Mouse (Mus musculus) stomach, postnatal 0 days (tissue): ENCODE measurements at regions not wholly inside any gene's neighbourhood (a gene's known extent, or its start where the extent isn't known, plus 50 kb on each side); places are given as distances from the start of the nearest gene placed in this dataset.

Experiments
- ATAC-seq: fragments of 200-750 bp; cut with Nextera tagmentation; 2 replicates; pipeline ENCODE4 v1.8.0; 2017; ENCODE audit not compliant: low FRiP score, low TSS enrichment
- DNase-seq: peaks from one replicate; pipeline ENCODE4 v3.0.0-alpha.2; 2016; ENCODE audit warnings: low spot score
- H3K27ac ChIP-seq: fragments of 300-500 bp; sonication (generic); replicated peaks from 2 replicates; pipeline ENCODE4 v1.5.1; 2014; ENCODE audit warnings: mild to moderate bottlenecking, control low read depth
- H3K27me3 ChIP-seq: fragments of 300-500 bp; sonication (generic); 2 replicates; pipeline ENCODE4 v1.6.1; 2014; ENCODE audit warnings: low read length; ENCODE audit not compliant: control insufficient read depth, insufficient read depth
- H3K36me3 ChIP-seq: fragments of 300-500 bp; sonication (generic); 2 replicates; pipeline ENCODE4 v1.6.1; 2014; ENCODE audit warnings: low read length, mixed read lengths; ENCODE audit not compliant: control insufficient read depth, insufficient read depth
- H3K4me1 ChIP-seq: fragments of 300-500 bp; sonication (generic); replicated peaks from 2 replicates; pipeline ENCODE4 v1.6.1; 2014; ENCODE audit warnings: antibody characterized with exemption; ENCODE audit not compliant: control insufficient read depth, insufficient read depth
- H3K4me2 ChIP-seq: fragments of 300-500 bp; sonication (generic); replicated peaks from 2 replicates; pipeline ENCODE4 v1.6.1; 2014; ENCODE audit warnings: low read depth, mild to moderate bottlenecking, control low read depth, moderate library complexity
- H3K4me3 ChIP-seq: fragments of 300-500 bp; sonication (generic); 2 replicates; pipeline ENCODE4 v1.5.1; 2014; ENCODE audit warnings: low read depth, low read length, control low read depth
- H3K9ac ChIP-seq: fragments of 300-500 bp; sonication (generic); 2 replicates; pipeline ENCODE4 v1.6.1; 2014; ENCODE audit warnings: mild to moderate bottlenecking, low read length, control low read depth, mixed read lengths
- H3K9me3 ChIP-seq: fragments of 300-500 bp; sonication (generic); 2 replicates; pipeline ENCODE4 v1.6.1; 2016; ENCODE audit warnings: low read length; ENCODE audit not compliant: control insufficient read depth
- CTCF ChIP-seq: IDR thresholded peaks from 2 replicates; pipeline ENCODE4 v1.5.1; 2016; ENCODE audit warnings: antibody characterized with exemption, low read depth, mild to moderate bottlenecking, moderate library complexity
- EP300 ChIP-seq: optimal IDR thresholded peaks from 2 replicates; pipeline ENCODE3; 2016; ENCODE audit warnings: antibody characterized with exemption
- WGBS: fragments of 180-500 bp; shearing (Covaris S2); extraction: QIAGEN DNeasy Blood & Tissue Kit; methylation state at CpG from one replicate; pipeline ENCODE4 v1.1.7; 2014; 5-methylcytosine and 5-hydroxymethylcytosine counted together

- Histone ChIP-seq H3K9ac (no peak overlapping the region), H3K4me1 (no peaks in the 10 kb centered on the region), H3K36me3 (no peaks in the 10 kb centered on the region), H3K9me3 (no peaks in the 10 kb centered on the region), H3K4me2 (no peak overlapping the region), H3K27ac (no peak overlapping the region), H3K4me3 (no peak overlapping the region), H3K27me3 (no peaks in the 10 kb centered on the region)
- 93% methylated on average over 7 of the region's 7 CpGs for WGBS
- no peak for ATAC-seq
- TF ChIP-seq EP300, result no peak
- no peak for TF ChIP-seq CTCF
- no peak for DNase-seq
Observed at GRCm38 (mm10) chr10:96944229-96944628, 327.4 kb downstream of the Btg1 start.

GRCm38 (mm10) chr10:96947971-96948370 lies 331.2 kb downstream of the Btg1 start:
- no peaks in the 10 kb centered on the region for H3K27me3 ChIP-seq
- 78% methylated on average over 3 of the region's 3 CpGs for WGBS
- ATAC-seq (no peak), DNase-seq (no peak)
- no peaks in the 10 kb centered on the region for H3K36me3 ChIP-seq
- no peak overlapping the region for H3K4me3 ChIP-seq
- H3K9me3 ChIP-seq, result no peaks in the 10 kb centered on the region
- no peak overlapping the region for H3K9ac ChIP-seq
- no peak overlapping the region for H3K4me2 ChIP-seq
- TF ChIP-seq EP300, result no peak
- no peak for TF ChIP-seq CTCF
- H3K4me1 ChIP-seq, result no peaks in the 10 kb centered on the region
- H3K27ac ChIP-seq, result no peak overlapping the region

- no peaks in the 10 kb centered on the region for H3K27me3 ChIP-seq
- H3K4me3 ChIP-seq, result no peak overlapping the region
- no peaks in the 10 kb centered on the region for H3K4me1 ChIP-seq
- TF ChIP-seq CTCF, result peak; percentile 21; the same call in 1 of the 2 replicates
- no peak for TF ChIP-seq EP300
- DNase-seq, result no peak
- H3K36me3 ChIP-seq, result no peaks in the 10 kb centered on the region
- peak; percentile 57; the same call in 1 of the 2 replicates for ATAC-seq
- no peak overlapping the region for H3K27ac ChIP-seq
- 29% methylated on average over 2 of the region's 2 CpGs for WGBS
- H3K9me3 ChIP-seq, result no peaks in the 10 kb centered on the region
- no peak overlapping the region for H3K9ac ChIP-seq
- H3K4me2 ChIP-seq, result no peak overlapping the region
Observed at GRCm38 (mm10) chr10:96948871-96949270, 332.1 kb downstream of the Btg1 start.

GRCm38 (mm10) chr10:96955036-96955775 lies 338.4 kb downstream of the Btg1 start:
- no peak overlapping the region for H3K9ac ChIP-seq
- no peaks in the 10 kb centered on the region for H3K9me3 ChIP-seq
- H3K27me3 ChIP-seq, result no peaks in the 10 kb centered on the region
- ATAC-seq, result no peak
- no peaks in the 10 kb centered on the region for H3K36me3 ChIP-seq
- peak overlapping the region; percentile 10; the same call in 1 of the 2 replicates for H3K4me3 ChIP-seq
- H3K27ac ChIP-seq, result no peak overlapping the region
- WGBS, result 39% methylated on average over 12 of the region's 12 CpGs
- H3K4me2 ChIP-seq, result peak overlapping the region; percentile 36
- no peaks in the 10 kb centered on the region for H3K4me1 ChIP-seq
- DNase-seq, result no peak
- TF ChIP-seq CTCF (no peak), EP300 (no peak)

GRCm38 (mm10) chr10:96955776-96956448 lies 339.1 kb downstream of the Btg1 start:
- Histone ChIP-seq H3K4me1 (no peaks in the 10 kb centered on the region), H3K27ac (no peak overlapping the region), H3K36me3 (no peaks in the 10 kb centered on the region), H3K4me2 (peak overlapping the region; percentile 36), H3K9ac (no peak overlapping the region), H3K9me3 (no peaks in the 10 kb centered on the region), H3K4me3 (peak overlapping the region; percentile 10), H3K27me3 (no peaks in the 10 kb centered on the region)
- 24% methylated on average over 16 of the region's 16 CpGs for WGBS
- no peak for ATAC-seq
- TF ChIP-seq CTCF, result no peak
- TF ChIP-seq EP300, result no peak
- DNase-seq, result no peak

GRCm38 (mm10) chr10:96956449-96956834 lies 339.6 kb downstream of the Btg1 start:
- TF ChIP-seq CTCF, result no peak
- TF ChIP-seq EP300, result no peak
- H3K4me2 ChIP-seq, result no peak overlapping the region; the same call in 1 of the 2 replicates
- no peaks in the 10 kb centered on the region for H3K27me3 ChIP-seq
- H3K9ac ChIP-seq, result no peak overlapping the region
- 88% methylated on average over 5 of the region's 5 CpGs for WGBS
- no peak for ATAC-seq
- no peaks in the 10 kb centered on the region for H3K4me1 ChIP-seq
- H3K4me3 ChIP-seq, result no peak overlapping the region
- H3K9me3 ChIP-seq, result no peaks in the 10 kb centered on the region
- H3K27ac ChIP-seq, result no peak overlapping the region
- no peaks in the 10 kb centered on the region for H3K36me3 ChIP-seq
- DNase-seq, result no peak
